Mouse (Mus musculus) kidney, adult 11 months (tissue): ENCODE measurements around the gene Cyp2d40.
"Not testable (repeated sequence)": the region's sequence is repeated elsewhere in the genome, so short reads cannot be mapped to it uniquely, and the experiment has no call there.

Source experiments
- DNase-seq: peaks from one replicate; pipeline ENCODE4 v3.0.0; 2022

The Cyp2d40 gene

DNA sequence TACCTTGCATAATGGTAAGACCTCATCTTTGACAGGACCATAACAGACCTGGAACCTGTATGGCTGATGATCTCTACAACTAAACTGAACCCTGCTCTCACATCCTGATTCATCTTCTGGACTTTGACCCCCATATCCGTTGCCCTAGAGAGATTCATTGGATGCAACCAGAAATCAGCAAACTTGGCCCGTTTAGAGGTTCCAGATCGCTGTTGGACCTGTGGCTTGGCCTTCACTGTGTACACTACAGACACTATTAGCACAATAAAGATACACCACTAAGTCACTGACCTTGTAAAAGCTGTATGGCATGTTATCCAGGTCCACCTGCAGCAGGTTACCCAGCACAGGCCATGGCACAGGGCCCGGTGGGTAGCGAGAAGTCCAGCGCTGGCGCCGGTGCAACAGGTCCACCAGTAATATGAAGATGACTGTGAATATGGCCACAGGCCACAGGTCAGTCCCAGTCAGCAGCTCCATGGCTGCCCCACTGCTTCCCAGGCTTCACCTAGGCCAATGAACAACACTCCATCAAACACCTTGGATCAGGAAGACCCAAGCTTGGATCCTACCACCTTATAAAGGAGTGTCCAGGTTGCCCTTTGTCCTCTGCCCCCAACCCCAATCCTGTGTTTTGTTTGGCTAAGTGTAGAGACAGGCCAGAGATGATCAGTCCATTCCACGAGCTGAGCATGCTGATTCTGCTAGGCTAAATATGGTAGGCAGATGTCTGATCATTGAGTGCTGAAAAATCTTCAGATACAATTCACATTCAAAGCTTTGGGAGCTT lies at the start of gene Cyp2d40:
Gene Cyp2d40, minus strand, starts transcription at position 553 of the 790 bp plus-strand sequence.
- DNase-seq: no peak

DNA sequence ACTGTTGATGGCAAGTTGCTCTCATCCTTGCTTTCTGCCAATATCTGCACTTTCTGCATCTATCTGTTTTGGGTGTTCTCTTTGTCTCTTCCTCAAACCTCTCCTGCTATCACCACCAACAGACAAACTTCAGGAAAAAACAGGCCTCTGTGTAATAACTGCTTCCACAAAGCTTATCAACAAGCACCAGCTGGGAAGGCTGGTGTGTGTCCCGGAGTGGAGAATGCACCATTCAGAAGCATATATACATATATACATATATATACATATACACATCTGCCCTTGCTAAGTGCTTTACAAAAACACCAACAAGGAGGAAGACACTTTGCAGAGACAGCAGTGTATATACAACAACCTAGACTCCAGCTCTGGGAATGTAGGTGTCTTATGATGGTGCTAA lies 46.6 kb upstream of the Cyp2d40 start:
- no peak for DNase-seq

DNA sequence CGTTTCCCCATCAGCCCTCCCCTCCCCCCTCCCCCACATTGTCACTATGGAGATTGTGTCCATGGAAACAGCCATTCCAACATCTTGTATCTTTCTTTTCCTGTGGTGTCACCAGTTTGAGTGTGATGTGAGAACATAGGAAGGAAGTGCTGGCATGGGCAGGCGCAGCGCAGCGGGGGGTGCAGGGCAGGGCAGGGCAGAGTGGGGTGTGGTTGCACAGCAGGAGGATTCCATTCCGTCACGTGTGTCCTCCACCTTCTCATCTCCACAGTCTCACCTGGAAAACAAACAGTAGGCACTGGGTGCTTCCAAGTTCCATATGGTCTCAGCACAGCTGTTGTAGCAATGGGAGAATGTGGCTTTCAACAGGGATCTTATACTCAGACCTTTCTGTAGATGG lies 45.5 kb upstream of the Cyp2d40 start:
- DNase-seq: no peak

DNA sequence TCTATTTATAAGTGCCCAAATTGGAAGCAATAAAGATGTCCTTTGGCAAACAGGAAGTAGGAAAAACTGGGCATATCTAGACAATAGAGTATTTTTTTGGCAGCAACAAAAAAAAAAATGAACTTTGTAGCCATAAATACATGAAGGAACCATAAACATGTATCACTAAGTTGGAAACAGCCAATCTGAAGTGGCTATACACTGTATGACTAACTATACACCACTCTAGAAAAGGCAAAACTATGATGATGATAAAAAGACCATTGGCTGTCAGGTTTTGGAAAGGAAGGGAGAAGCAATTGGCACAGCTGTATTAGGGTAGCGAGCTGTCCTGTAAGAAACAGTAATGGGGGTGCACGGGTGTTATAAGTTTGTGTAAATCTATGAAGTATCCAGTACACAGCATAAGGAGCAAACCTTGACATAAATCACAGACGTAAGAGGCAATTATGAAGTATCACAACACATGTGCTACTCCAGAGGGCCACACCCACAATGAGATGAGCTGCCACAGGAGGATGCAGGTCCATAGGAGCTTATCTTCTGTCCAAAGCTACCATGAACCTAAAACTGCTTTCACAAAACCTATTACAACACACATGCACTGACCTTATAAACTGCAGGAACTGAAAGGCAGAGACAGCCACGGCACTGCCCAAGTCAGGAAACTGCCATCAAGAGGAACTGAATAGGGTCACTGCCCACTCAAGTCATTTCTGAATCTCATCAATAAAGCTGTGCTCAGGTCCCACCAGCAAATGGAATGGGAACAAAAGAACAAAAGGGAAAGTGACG lies 43.2 kb upstream of the Cyp2d40 start:
- no peak for DNase-seq

DNA sequence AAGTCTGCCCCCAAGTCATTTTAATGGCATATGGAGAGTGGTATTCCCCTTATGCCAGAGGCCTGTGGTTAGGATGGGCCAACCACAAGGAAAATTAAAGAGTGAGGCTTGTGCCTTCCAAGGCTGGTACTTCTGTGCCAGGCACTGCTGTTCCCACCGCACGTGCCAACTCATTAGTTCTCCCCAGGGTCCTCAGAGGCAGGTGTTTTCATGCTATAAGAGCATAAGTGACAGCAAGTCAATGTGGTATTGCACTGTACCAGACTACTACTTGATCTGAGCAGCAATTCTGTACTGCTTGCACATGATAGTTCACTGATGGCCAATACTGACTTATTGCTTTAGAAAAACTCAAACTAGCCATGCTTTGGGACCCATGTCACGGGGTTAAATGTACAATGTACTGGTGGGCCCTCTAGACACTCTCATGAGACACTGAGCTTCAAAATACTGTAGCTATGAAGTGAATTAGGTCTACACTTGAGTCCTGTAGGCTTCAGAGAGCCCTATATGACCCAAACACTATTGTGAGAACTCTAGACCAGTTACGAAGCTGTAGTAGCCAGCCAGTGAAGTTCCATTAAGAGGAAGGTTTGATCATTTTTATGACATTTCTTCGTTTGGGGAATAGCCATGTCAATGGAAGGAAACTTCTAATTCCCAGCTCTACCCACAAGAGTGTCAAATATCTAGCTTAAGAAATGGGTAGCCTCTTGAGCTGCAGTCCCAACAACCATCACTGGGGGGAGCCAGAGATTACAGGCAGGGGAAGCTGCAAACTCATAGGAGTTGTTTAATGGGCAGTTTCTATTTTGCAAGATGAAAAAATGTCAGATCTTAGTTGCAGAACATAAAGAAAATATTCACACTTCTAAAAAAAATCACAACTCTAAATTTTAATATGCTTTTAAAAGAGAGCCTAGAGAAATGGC lies 41.0 kb upstream of the Cyp2d40 start:
- DNase-seq: peak; percentile 49

DNA sequence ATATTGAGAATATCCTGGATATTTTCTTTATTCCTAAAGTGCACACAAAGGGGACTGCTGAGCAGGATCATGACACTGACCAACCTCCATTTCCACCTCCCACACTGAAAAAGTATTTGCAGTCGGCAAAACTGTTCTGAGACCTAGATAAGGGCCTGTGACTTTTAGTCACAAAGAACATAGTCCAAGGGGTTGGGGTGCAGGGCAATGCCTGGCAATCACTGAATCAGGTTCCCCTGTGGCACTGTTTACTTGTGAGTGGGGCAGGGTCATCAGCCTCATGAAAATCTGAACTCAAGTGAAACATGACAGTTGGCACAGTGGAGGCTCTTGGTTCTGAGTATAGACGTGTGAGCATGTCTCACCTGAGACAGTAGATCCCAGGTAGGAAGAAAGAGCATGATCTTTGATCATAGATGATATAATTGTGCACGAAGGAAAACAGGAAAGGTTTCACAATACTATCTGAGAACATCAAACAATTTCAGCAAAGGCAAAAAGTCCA lies 32.0 kb upstream of the Cyp2d40 start:
- DNase-seq: no peak

DNA sequence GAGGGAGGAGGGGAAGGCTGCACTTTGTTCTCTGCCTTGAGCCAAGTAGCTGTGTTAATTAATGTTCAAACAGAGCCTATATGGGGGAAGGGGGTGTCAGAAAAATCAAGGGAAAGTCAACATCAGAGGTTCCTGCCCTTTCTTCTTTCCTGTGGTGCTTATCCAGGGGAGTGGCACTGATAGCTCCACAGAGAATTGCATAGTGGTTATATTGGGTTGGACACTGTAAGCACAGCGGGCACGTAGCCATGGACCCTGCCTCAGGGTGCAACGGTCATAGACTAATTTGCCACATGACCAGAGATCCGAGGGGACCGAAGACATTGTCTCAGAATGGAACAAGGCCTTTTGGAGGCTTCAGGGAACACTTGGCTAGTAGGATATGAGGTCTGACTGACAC lies 30.3 kb upstream of the Cyp2d40 start, which contains the start of gene Cyp2d26:
Gene Cyp2d26, minus strand, starts transcription at position 18 of the 400 bp plus-strand sequence.
- peak; percentile 87 for DNase-seq

DNA sequence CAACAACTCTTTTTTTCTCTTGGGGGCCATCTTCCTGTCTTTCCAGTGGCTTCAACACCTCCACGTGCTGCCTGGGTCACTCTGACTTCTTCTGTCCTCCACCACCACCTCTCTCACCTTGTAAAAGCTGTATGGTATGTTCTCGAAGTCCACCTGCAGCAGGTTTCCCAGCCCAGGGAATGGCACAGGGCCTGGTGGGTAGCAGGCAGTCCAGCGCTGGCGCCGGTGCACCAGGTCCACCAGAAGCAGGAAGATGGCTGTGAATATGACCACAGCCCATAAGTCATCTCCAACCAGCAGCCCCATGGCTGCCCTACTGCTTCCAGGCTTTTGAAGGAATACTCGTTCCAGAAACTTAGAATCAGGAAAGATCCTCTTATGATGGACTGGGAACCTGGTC lies 29.9 kb upstream of the Cyp2d40 start:
- no peak for DNase-seq

DNA sequence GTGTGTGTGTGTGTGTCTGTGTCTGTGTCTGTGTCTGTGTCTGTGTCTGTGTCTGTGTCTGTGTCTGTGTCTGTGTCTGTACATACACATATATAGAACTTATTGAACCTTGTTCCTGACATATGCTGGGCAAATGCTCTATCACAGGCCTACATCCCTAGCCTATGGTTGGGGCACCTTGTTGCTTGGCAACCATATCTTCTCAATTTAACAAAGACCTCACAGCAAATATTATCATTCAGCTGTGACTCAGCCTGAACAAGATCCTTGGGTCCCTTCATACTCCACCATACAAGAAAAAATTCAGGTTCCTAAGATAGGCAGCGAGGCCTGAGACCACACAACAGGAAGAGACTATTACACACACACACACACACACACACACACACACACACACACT lies 29.5 kb upstream of the Cyp2d40 start:
- DNase-seq: no peak

DNA sequence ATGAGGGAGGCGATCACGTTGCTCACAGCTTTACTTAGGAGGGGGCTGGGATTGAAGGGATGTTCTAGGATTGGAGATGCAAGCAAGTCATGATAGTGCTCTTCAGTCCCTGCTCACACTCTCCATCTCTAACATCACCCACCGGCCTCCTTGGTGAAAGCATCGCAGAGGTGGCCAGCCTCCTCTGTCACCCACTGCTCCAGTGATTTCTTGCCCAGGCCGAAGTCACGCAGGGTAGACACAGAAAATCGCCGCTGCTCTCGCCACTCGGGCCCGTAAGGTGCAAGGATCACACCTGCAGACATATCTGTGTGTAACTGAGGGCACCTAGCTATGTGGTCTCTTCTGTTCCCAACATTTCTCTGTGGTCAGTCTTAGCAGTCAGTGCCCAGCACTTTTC lies 28.6 kb upstream of the Cyp2d40 start:
- DNase-seq: no peak

DNA sequence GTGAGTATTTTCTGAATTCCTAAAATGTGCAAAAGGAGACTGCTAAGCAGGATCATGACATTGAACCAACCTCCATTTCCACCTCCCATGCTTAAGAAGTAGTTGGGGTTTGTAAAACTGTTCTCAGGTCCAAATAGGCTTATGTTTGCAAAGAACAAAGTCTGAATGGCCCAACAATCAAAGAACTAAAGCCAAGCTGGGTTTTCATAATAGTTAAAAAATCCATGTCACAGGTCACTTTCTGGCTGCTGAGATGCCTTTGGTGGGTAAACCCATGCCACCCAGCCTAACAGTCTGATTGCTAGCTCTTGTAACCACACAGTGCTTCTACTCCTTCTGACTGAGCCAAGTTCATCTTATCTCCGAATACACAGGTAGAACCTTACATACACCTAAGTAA lies 20.6 kb upstream of the Cyp2d40 start:
- DNase-seq: no peak

DNA sequence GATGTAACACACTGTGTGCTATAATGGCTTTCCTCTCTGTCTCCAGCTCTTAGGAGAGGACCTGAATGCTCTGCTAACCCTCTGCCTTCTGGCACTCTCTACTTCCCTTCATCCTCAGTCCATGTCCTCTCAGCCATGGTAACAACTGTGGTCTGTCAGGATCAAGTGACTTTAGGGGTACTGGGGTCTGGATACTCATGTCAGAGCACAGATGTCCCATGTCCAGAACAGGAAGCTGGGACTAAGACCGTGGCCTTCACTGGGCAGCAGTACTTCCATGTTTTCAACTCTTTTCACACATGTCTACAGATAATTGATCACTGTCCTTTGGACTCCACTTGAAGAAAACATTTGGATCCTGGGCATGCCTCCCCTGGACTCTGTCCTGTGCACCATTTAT lies 19.8 kb upstream of the Cyp2d40 start:
- DNase-seq: no peak

DNA sequence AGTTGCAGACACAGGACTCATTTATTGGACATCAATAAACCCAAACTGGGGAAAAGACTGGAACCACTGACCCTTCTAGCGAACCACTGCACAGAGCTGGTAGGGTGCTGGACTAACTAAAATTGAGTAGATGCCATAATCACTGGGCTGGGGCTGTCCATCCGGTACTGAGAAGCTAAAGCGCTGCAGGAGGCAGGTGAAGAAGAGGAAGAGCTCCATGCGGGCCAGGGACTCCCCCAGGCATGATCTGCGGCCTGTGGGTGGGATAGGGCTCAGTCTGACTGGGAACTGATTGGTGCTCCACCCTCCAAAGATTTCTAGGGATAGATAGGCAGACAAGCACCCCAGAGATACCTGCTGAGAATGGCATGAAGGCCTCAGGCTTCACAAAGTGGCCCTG lies 13.9 kb upstream of the Cyp2d40 start:
- not testable (repeated sequence) for DNase-seq

DNA sequence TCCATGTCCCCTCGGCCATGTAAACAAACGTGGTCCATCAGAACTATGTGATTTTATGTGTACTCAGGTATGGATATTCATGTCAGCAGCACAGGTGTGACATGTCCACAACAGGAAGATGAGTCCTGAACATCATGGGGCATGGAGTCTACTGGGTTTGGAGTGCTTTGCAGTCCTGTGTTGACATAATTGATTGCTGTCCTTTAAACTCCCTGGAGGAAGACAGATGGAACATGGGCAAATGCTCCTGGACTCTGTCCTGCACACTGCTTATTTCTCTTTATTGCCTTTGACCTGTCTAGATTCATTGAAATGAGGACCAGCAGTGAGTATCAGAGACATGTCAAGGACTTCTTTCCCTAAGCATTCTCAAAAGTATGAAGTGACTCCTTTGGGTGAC lies 2.0 kb upstream of the Cyp2d40 start:
- no peak for DNase-seq

DNA sequence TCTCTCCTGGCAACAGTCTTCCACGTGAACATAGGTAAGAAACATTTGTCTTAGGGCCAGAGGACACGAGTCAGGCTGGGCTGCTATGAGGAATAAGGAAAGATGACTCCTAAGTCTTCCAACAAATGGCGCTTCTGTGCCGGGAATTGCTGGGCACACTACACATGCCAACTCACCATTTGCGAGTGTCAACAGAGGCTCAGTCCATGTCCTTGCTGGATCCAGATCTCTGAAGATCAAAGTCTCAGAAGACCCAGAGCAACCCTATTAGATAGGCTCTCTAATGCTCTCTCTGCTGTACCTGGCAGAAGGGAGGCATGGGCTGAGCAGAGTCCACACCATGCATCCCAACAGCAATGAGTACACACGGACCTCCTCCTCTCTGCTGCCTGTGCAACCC lies 898 bp upstream of the Cyp2d40 start:
- no peak for DNase-seq

DNA sequence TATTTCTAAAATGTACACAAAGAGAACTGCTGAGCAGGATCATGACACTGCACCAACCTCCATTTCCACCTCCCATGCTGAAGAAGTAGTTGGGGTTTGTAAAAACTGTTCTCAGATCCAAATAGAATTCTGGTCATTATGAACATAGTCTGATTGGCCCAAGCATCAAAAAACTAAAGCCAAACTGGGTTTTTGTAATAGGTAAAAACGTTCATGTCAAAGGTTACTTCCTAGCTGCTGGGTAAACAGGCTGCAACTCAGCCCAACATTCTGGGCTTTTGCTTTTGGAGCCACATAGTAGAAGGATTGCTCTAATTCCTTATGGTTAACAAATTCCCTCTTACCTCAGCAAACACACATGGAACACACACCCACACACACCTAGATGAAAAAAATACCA lies 15.8 kb downstream of the Cyp2d40 start:
- no peak for DNase-seq

DNA sequence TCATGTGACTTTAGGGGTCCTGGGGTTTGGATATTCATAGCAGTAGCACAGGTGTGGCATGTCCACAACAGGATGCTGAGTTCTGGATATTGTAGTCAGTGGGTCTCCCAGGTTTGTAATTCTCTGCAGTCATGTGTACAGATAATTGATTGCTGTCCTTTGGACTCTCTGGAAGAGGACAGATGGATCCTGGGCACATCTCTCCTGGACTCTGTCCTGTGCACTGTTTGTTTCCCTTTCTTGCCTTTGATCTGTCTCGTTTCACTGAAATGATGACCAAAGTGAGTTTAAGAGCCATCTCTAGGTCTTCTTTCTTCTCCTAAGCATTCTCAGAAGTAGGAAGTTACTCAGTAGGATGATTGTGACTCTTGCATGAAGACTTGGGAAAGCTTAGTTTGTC lies 16.5 kb downstream of the Cyp2d40 start:
- peak; percentile 6 for DNase-seq

DNA sequence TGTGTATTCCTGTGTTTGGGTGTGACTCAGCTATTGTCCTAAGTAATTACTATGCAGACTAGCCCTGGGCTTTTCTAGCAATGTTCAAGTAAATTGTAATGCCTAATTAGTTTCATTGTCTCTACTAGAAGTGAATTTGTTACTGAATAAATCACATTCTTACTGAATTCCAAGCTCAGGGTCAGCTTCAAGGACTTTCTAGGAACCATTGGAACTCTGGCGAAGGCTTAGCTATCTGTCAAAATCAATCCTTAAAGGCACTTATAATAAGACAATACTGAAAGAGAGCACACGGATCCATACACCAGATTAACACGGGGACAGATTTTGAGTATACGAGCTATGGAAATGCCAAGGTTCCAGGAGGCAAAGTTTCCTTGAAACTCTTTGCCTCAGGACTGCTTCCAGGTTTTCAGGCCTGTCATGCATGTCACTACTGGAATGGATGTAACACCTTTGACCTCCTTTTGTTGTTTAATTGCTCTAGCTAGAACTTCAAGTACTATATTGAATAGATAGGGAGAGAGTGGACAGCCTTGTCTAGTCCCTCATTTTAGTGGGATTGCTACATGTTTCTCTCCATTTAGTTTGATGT lies 30.6 kb downstream of the Cyp2d40 start:
- DNase-seq: not testable (repeated sequence)
